Mouse (Mus musculus) lung, adult 2 months (tissue): Measurements from ENCODE around the gene Kif9.

Experiments used
- CTCF ChIP-seq: fragments of 200-500 bp; IDR thresholded peaks from 2 replicates; pipeline ENCODE4 v1.5.1; 2011; ENCODE audit warnings: mild to moderate bottlenecking, low read length, control low read depth; ENCODE audit not compliant: insufficient read depth
- POLR2A ChIP-seq: fragments of 200-500 bp; IDR thresholded peaks from 2 replicates; pipeline ENCODE4 v1.6.1; 2011; ENCODE audit warnings: low read depth, mild to moderate bottlenecking, control low read depth, low read length, borderline replicate concordance; ENCODE audit errors: extremely low read depth

DNA sequence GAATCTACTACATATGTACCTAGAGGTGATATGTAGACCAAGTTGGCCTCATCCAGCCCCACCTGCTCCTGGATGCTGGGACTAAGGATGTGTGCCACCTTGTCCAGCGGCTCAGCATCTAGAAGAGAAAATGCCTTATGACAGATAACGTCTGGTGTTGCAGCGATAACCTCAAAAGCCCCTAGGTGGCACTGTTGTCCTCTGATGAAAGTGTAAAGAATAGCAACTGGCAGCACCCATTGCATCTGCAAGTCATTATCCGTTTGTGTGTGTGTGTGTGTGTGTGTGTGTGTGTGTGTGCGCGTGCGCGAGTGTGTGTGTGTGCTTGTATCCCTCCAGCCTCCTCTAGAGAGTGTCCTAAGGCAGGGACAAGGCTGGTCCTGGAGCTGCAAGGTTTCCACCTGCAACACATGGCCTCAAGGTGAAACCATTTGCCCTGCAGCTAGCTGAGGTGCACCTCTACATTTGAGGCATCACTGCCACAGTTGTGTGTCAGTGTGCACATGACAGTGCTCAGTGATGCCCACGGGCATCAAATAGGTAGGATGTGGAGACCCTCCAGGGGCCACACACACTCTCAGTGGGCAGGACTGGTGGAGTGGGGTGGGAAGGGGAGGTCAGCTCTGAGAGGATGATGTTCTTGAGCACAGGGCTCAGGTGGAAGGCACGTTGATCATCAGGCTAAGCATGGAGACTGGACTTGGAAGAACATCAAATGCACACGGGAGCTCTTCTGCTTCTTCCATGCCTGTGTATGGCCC lies 27.7 kb upstream of the Kif9 start:
- peak; percentile 40 for TF ChIP-seq CTCF
- no peak for TF ChIP-seq POLR2A
